In genomic region chr1:164493042-164493705, GRCm38 (mm10) we compare ENCODE assay signal across 9 mouse cellular contexts. TPM values are rescaled to one million over a fixed set of nuclear protein-coding genes. Genes with fewer than 3 reads are reported as not detected.
DNase-seq lines count a peak whose midpoint lies in the region; ATAC-seq and TF ChIP-seq lines count a peak whose summit lies in the region.
"Had no signal": no experiment of that assay in that cellular context is flagged by ENCODE, and none has a peak within 500 bp of the region (broad histone marks: within the 10 kb centered on the region; RNA-seq: fewer than 3 reads in every experiment).

No protein-coding gene starts in this region.

- TF ChIP-seq CTCF in heart, adult 2 months (IDR thresholded peaks at IDR 0.05) = peak; percentile 26
- TF ChIP-seq CTCF in small intestine, adult 2 months (IDR thresholded peaks at IDR 0.05; ENCODE audit: extremely low read depth, insufficient read length, insufficient replicate concordance, low read depth, low read length) = no peak

- H3K27ac ChIP-seq in heart, adult 2 months = no peak overlapping the region; the same call in 1 of the 2 replicates
- H3K27ac ChIP-seq in heart, embryonic 10.5 days = no peak overlapping the region
- H3K27ac ChIP-seq in small intestine, adult 2 months (ENCODE audit: insufficient read depth, low read depth, low read length) = peak overlapping the region; percentile 8; the same call in 1 of the 2 replicates
- no peak overlapping the region for H3K27ac ChIP-seq in forebrain, embryonic 12.5 days

- no peak for TF ChIP-seq EP300 in heart, adult 2 months (IDR thresholded peaks at IDR 0.05; ENCODE audit: insufficient read depth, low read depth, low read length)

- no peaks in the 10 kb centered on the region for H3K79me2 ChIP-seq in heart, adult 2 months (replicated peaks; ENCODE audit: control insufficient read depth, insufficient read depth, low read length)

- H3K9me3 ChIP-seq in heart, embryonic 10.5 days = no peaks in the 10 kb centered on the region
- H3K9me3 ChIP-seq in forebrain, embryonic 12.5 days = no peaks in the 10 kb centered on the region

- 33% methylated on average over 8 of the region's 8 CpGs for WGBS in heart, adult 2 months
- 76% methylated on average over 8 of the region's 8 CpGs for WGBS in heart, embryonic 10.5 days
- WGBS in small intestine, adult 2 months = 36% methylated on average over 8 of the region's 8 CpGs
- 84% methylated on average over 8 of the region's 8 CpGs for WGBS in forebrain, embryonic 12.5 days

- no peaks in the 10 kb centered on the region for H3K27me3 ChIP-seq in heart, adult 2 months (ENCODE audit: control insufficient read depth, insufficient read depth, low read length)
- no peaks in the 10 kb centered on the region for H3K27me3 ChIP-seq in heart, embryonic 10.5 days (ENCODE audit: insufficient read depth, poor library complexity, severe bottlenecking)
- no peaks in the 10 kb centered on the region for H3K27me3 ChIP-seq in small intestine, adult 2 months (ENCODE audit: control insufficient read depth, insufficient read depth, low read length)
- H3K27me3 ChIP-seq in forebrain, embryonic 12.5 days = no peaks in the 10 kb centered on the region

- intact Hi-C loops in heart, adult 2 months (cut with DNase I) = no loop called here

- TF ChIP-seq POLR2A in heart, adult 2 months (IDR thresholded peaks at IDR 0.05; ENCODE audit: insufficient read depth, low read depth, low read length) = no peak
- TF ChIP-seq POLR2A in small intestine, adult 2 months (IDR thresholded peaks at IDR 0.05; ENCODE audit: low read depth, low read length) = no peak

- no peak for ATAC-seq in forebrain, embryonic 12.5 days (ENCODE audit: low FRiP score)
- ATAC-seq: liver, postnatal 0 days had no signal

- no peaks in the 10 kb centered on the region for H3K36me3 ChIP-seq in heart, adult 2 months (ENCODE audit: control insufficient read depth, insufficient read depth, low read length)
- no peaks in the 10 kb centered on the region for H3K36me3 ChIP-seq in heart, embryonic 10.5 days
- no peaks in the 10 kb centered on the region for H3K36me3 ChIP-seq in small intestine, adult 2 months (ENCODE audit: control insufficient read depth, insufficient read depth, low read length)
- H3K36me3 ChIP-seq in forebrain, embryonic 12.5 days (replicated peaks) = no peaks in the 10 kb centered on the region

- peaks cover 1% of the 10 kb centered on the region; the same call in 1 of the 2 replicates for H3K4me1 ChIP-seq in heart, adult 2 months (ENCODE audit: control insufficient read depth, insufficient read depth, low read length)
- peaks cover 12% of the 10 kb centered on the region; the same call in 1 of the 2 replicates for H3K4me1 ChIP-seq in heart, embryonic 10.5 days
- peaks cover 12% of the 10 kb centered on the region; the same call in 1 of the 2 replicates for H3K4me1 ChIP-seq in small intestine, adult 2 months (ENCODE audit: control insufficient read depth, insufficient read depth, insufficient read length, low read length)
- no peaks in the 10 kb centered on the region for H3K4me1 ChIP-seq in forebrain, embryonic 12.5 days

- DNase-seq in heart, adult 2 months = peak; percentile 38 to 56
- no peak for DNase-seq in heart, embryonic 10.5 days (ENCODE audit: low spot score)
- DNase-seq in testis, postnatal 10 days (ENCODE audit: low spot score) = peak; percentile 44
- DNase-seq in testis, postnatal 14 days (ENCODE audit: low spot score) = no peak
- peak; percentile 15 for DNase-seq in fibroblast of lung, adult 2 months (ENCODE audit: low read depth)
- no peak for DNase-seq in frontal cortex, postnatal 25 days (ENCODE audit: low spot score in 2 of 2)
- DNase-seq: liver, postnatal 0 days had no signal

- no peak overlapping the region for H3K4me2 ChIP-seq in forebrain, embryonic 12.5 days

- H3K9ac ChIP-seq in heart, adult 2 months (ENCODE audit: low read depth, low read length) = no peak overlapping the region
- H3K9ac ChIP-seq in forebrain, embryonic 12.5 days = no peak overlapping the region
- H3K9ac ChIP-seq: liver, postnatal 0 days had no signal

- no peak overlapping the region for H3K4me3 ChIP-seq in heart, adult 2 months
- no peak overlapping the region for H3K4me3 ChIP-seq in heart, embryonic 10.5 days
- H3K4me3 ChIP-seq in small intestine, adult 2 months (ENCODE audit: low read depth, low read length) = no peak overlapping the region
- H3K4me3 ChIP-seq in forebrain, embryonic 12.5 days (replicated peaks) = no peak overlapping the region

RNA-seq across cellular contexts. Expression of gene Atp1b1, which starts 35.0 kb away (rescaled TPM):
- 100 to 1,000 TPM; 328 to 391 TPM for total RNA-seq in heart, adult 2 months (2021)
- 136 and 178 TPM in 2 replicates for polyA plus RNA-seq in heart, adult 2 months (2012; rRNA removed)
- 181 and 298 TPM in 2 replicates for polyA plus RNA-seq in heart, embryonic 10.5 days (2016; fragmentation: Nextera tagmentation; extraction: Ambion mirVana)
- polyA plus RNA-seq in small intestine, adult 2 months (2012; rRNA removed) = 204 and 369 TPM in 2 replicates
- polyA plus RNA-seq in forebrain, embryonic 12.5 days (2016; fragmentation: Nextera tagmentation; extraction: Ambion mirVana) = 28.6 and 29.7 TPM in 2 replicates

Comparison
In these comparisons a context has a peak if more than half of its experiments do, and no peak if none do; other contexts are left out.
1. DNase-seq: peak in heart, adult 2 months (2 of 2), testis, postnatal 10 days (single experiment) and fibroblast of lung, adult 2 months (single experiment); none in heart, embryonic 10.5 days (single experiment), testis, postnatal 14 days (single experiment) and frontal cortex, postnatal 25 days (0 of 2).